Mouse (Mus musculus) brain, adult 2 months (tissue): ENCODE measurements around the gene Mybpc2.

Source experiments
- DNase-seq: peaks from one replicate; pipeline ENCODE4 v3.0.0; 2011; ENCODE audit warnings: low read depth, low spot score

The Mybpc2 gene

DNA sequence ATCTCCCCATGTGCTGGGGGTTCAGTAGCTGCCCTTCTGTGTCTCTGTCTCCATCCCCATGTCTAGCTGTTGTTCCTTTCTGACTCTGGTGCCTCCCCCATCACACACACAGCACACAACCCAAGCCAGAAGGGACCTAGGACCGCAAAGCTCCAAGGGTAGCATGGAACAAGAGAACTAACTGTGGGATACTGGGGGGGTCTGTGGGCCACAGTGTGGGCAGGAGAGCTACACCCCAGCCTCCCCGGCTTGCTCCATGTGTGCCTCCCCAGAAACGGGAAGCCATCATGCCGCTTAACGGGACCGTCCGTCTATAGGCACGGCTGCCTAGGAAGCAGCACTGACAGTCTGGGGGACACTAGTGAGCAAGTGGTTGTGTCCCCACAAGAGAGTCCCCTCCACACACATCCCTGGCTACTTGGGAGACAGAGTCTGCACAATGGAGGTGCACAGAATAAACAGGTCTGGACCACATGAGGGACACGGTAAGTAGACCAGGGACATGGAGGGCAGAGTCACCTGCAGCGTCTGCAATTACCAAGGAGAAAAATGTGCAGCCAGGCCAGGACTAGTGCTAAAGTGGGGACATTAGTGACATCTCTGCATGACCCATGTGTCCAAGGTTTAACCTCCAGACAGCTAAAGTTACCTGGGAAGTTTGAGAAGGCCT lies 60.8 kb downstream of the Mybpc2 start:
- DNase-seq, result peak; percentile 26

GRCm38 (mm10) chr7:44463056-44463425 lies 61.4 kb downstream of the Mybpc2 start:
- no peak for DNase-seq

DNA sequence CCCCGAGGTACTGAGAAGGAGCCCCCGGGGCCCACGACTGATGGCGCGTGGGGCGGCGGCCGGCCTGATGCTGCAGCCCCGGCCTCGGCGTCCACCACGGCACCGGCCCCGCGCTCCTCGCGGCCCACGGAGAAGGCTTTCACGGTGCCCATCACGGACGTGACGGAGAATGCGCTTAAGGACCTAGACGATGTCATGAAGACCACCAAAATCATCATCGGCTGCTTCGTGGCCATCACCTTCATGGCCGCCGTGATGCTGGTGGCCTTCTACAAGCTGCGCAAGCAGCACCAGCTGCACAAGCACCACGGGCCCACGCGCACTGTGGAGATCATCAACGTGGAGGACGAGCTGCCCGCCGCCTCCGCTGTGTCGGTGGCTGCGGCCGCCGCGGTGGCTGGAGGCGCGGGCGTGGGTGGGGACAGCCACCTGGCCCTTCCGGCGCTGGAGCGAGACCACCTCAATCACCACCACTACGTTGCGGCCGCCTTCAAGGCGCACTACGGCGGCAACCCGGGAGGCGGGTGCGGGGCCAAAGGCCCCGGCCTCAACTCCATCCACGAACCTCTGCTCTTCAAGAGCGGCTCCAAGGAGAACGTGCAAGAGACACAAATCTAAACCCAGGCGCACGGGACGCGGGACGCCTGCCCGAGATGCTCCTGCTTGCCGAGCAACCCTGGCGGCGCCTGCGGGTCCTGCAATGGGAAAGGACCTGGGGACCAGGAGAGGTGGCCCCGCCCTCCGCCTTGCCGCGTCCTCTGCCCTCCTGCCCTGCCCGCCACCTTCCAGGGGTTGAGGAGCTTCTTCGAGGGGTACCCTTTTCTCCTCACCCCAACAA lies 62.0 kb downstream of the Mybpc2 start:
- DNase-seq, result peak; percentile 64

DNA sequence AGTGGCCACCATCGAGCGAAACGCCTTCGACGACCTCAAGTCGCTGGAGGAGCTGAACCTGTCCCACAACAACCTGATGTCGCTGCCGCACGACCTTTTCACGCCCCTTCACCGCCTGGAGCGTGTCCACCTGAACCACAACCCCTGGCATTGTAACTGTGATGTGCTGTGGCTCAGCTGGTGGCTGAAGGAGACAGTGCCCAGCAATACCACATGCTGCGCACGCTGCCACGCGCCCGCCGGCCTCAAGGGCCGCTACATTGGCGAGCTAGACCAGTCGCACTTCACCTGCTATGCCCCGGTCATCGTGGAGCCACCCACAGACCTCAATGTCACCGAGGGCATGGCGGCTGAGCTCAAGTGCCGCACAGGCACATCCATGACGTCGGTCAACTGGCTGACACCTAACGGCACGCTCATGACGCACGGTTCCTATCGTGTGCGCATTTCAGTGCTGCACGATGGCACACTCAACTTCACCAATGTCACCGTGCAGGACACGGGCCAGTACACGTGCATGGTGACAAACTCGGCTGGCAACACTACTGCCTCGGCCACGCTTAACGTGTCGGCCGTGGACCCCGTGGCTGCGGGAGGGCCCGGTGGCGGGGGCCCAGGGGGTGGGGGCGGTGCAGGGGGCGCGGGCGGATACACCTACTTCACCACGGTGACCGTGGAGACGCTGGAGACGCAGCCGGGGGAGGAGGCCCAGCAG lies 62.8 kb downstream of the Mybpc2 start:
- peak; percentile 13 for DNase-seq

GRCm38 (mm10) chr7:44460767-44461502 lies 63.5 kb downstream of the Mybpc2 start:
- DNase-seq, result peak; percentile 41

- no peak for DNase-seq
Measured at GRCm38 (mm10) chr7:44460067-44460466, 64.4 kb downstream of the Mybpc2 start.

DNA sequence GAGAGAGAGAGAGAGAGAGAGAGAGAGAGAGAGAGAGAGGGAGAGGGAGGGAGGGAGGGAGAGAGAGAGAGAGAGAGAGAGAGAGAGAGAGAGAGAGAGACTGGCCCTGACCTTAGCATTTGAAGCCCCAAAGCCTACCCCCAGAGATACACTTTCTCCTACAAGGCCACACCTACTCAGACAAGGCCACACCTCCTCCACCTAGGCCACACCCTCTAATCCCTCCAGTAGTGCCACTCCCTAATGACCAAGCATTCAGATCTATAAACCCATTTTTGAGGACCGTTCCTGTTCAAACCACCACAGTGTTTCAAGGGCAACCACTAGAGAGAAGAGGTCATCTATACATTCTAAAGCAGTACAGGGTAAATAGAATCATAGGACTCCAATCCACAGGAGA lies 68.2 kb downstream of the Mybpc2 start:
- DNase-seq, result no peak

GRCm38 (mm10) chr7:44453256-44453655 lies 71.2 kb downstream of the Mybpc2 start:
- peak; percentile 80 for DNase-seq
